In genomic region chr1:134753751-134754630, GRCm38 (mm10) we compare ENCODE assay signal across 7 mouse cellular contexts.
DNase-seq lines count a peak whose midpoint lies in the region; ATAC-seq and TF ChIP-seq lines count a peak whose summit lies in the region.

No protein-coding gene starts in this region.

- WGBS in midbrain, postnatal 0 days = 73% methylated on average over 13 of the region's 13 CpGs
- WGBS in midbrain, embryonic 15.5 days = 69% methylated on average over 13 of the region's 13 CpGs
- WGBS in embryonic facial prominence, embryonic 15.5 days = 38% methylated on average over 13 of the region's 13 CpGs
- 52% methylated on average over 13 of the region's 13 CpGs for WGBS in intestine, embryonic 14.5 days
- WGBS in stomach, embryonic 16.5 days = 44% methylated on average over 13 of the region's 13 CpGs

- H3K4me2 ChIP-seq in midbrain, postnatal 0 days (ENCODE audit: low read depth, low read length, poor library complexity, severe bottlenecking) = no peak overlapping the region
- no peak overlapping the region for H3K4me2 ChIP-seq in midbrain, embryonic 15.5 days
- H3K4me2 ChIP-seq in embryonic facial prominence, embryonic 15.5 days (replicated peaks) = no peak overlapping the region
- H3K4me2 ChIP-seq in intestine, embryonic 14.5 days (ENCODE audit: low read length) = no peak overlapping the region
- H3K4me2 ChIP-seq in stomach, embryonic 16.5 days (ENCODE audit: low read depth, low read length) = no peak overlapping the region

- H3K4me1 ChIP-seq in midbrain, postnatal 0 days (ENCODE audit: insufficient read depth, low read length) = no peaks in the 10 kb centered on the region
- H3K4me1 ChIP-seq in midbrain, embryonic 15.5 days = peaks cover 10% of the 10 kb centered on the region
- peaks cover 66% of the 10 kb centered on the region for H3K4me1 ChIP-seq in embryonic facial prominence, embryonic 15.5 days
- peaks cover 76% of the 10 kb centered on the region for H3K4me1 ChIP-seq in intestine, embryonic 14.5 days (replicated peaks; ENCODE audit: control insufficient read depth, insufficient read depth, low read length)
- H3K4me1 ChIP-seq in stomach, embryonic 16.5 days (ENCODE audit: control insufficient read depth, insufficient read depth, low read length) = peaks cover 74% of the 10 kb centered on the region

- 0 out of 2 replicates have a peak, but pooled peaks cover 2% of the 10 kb centered on the region for H3K36me3 ChIP-seq in midbrain, postnatal 0 days (ENCODE audit: insufficient read depth, low read length)
- H3K36me3 ChIP-seq in midbrain, embryonic 15.5 days (replicated peaks) = no peaks in the 10 kb centered on the region
- 0 out of 2 replicates have a peak, but pooled peaks cover 4% of the 10 kb centered on the region for H3K36me3 ChIP-seq in embryonic facial prominence, embryonic 15.5 days
- peaks cover 27% of the 10 kb centered on the region for H3K36me3 ChIP-seq in intestine, embryonic 14.5 days (ENCODE audit: control insufficient read depth, insufficient read depth, low read length)
- no peaks in the 10 kb centered on the region for H3K36me3 ChIP-seq in stomach, embryonic 16.5 days (ENCODE audit: control insufficient read depth, insufficient read depth, low read length)

- no peak for ATAC-seq in midbrain, postnatal 0 days (ENCODE audit: low FRiP score)
- ATAC-seq in midbrain, embryonic 15.5 days (replicated peaks) = no peak
- peak; percentile 49; the same call in 1 of the 2 replicates for ATAC-seq in embryonic facial prominence, embryonic 15.5 days (ENCODE audit: insufficient number of reproducible peaks, low FRiP score, low TSS enrichment, low read depth)
- ATAC-seq in intestine, embryonic 14.5 days (replicated peaks; ENCODE audit: low FRiP score, low TSS enrichment, low read depth) = no peak
- ATAC-seq in stomach, embryonic 16.5 days (ENCODE audit: insufficient read depth, low FRiP score) = peak; percentile 72; the same call in 1 of the 2 replicates

- no peak overlapping the region for H3K4me3 ChIP-seq in midbrain, postnatal 0 days (ENCODE audit: low read depth, low read length)
- H3K4me3 ChIP-seq in midbrain, embryonic 15.5 days = no peak overlapping the region
- no peak overlapping the region for H3K4me3 ChIP-seq in embryonic facial prominence, embryonic 15.5 days (replicated peaks)
- no peak overlapping the region for H3K4me3 ChIP-seq in intestine, embryonic 14.5 days (ENCODE audit: low read depth, low read length)
- H3K4me3 ChIP-seq in stomach, embryonic 16.5 days (replicated peaks; ENCODE audit: low read length) = no peak overlapping the region

- peak; percentile 37 for DNase-seq in midbrain, postnatal 0 days (ENCODE audit: low spot score)
- DNase-seq in intestine, embryonic 14.5 days (ENCODE audit: low spot score) = no peak
- no peak for DNase-seq in embryo, embryonic 9.5 days (ENCODE audit: extremely low spot score)
- no peak for DNase-seq in ovary, postnatal 14 days (ENCODE audit: low spot score)

- TF ChIP-seq CTCF in midbrain, postnatal 0 days (IDR thresholded peaks at IDR 0.05) = no peak

- no peaks in the 10 kb centered on the region for H3K27me3 ChIP-seq in midbrain, postnatal 0 days (ENCODE audit: insufficient read depth, low read length)
- no peaks in the 10 kb centered on the region for H3K27me3 ChIP-seq in midbrain, embryonic 15.5 days (replicated peaks)
- no peaks in the 10 kb centered on the region for H3K27me3 ChIP-seq in embryonic facial prominence, embryonic 15.5 days
- no peaks in the 10 kb centered on the region for H3K27me3 ChIP-seq in intestine, embryonic 14.5 days (replicated peaks; ENCODE audit: control insufficient read depth, insufficient read depth, low read length)
- no peaks in the 10 kb centered on the region for H3K27me3 ChIP-seq in stomach, embryonic 16.5 days (ENCODE audit: control insufficient read depth, insufficient read depth, low read length)

- H3K9me3 ChIP-seq in midbrain, postnatal 0 days (ENCODE audit: low read length) = no peaks in the 10 kb centered on the region
- no peaks in the 10 kb centered on the region for H3K9me3 ChIP-seq in midbrain, embryonic 15.5 days
- no peaks in the 10 kb centered on the region for H3K9me3 ChIP-seq in embryonic facial prominence, embryonic 15.5 days (replicated peaks)
- no peaks in the 10 kb centered on the region for H3K9me3 ChIP-seq in intestine, embryonic 14.5 days (ENCODE audit: control insufficient read depth, low read length)
- H3K9me3 ChIP-seq in stomach, embryonic 16.5 days (replicated peaks; ENCODE audit: control insufficient read depth, low read length) = no peaks in the 10 kb centered on the region

- no peak overlapping the region for H3K27ac ChIP-seq in midbrain, postnatal 0 days (ENCODE audit: low read depth, low read length)
- H3K27ac ChIP-seq in midbrain, embryonic 15.5 days = no peak overlapping the region
- H3K27ac ChIP-seq in embryonic facial prominence, embryonic 15.5 days (replicated peaks) = peak overlapping the region; percentile 40
- H3K27ac ChIP-seq in intestine, embryonic 14.5 days (ENCODE audit: low read depth) = peak overlapping the region; percentile 86
- H3K27ac ChIP-seq in stomach, embryonic 16.5 days (ENCODE audit: low read length) = peak overlapping the region; percentile 91

- no peak overlapping the region for H3K9ac ChIP-seq in midbrain, postnatal 0 days (replicated peaks; ENCODE audit: low read length, poor library complexity, severe bottlenecking)
- no peak overlapping the region for H3K9ac ChIP-seq in midbrain, embryonic 15.5 days
- no peak overlapping the region for H3K9ac ChIP-seq in embryonic facial prominence, embryonic 15.5 days
- H3K9ac ChIP-seq in intestine, embryonic 14.5 days (ENCODE audit: low read length) = peak overlapping the region; percentile 13; the same call in 1 of the 2 replicates
- peak overlapping the region; percentile 24 for H3K9ac ChIP-seq in stomach, embryonic 16.5 days (ENCODE audit: low read length)

Comparison
In these comparisons a context has a peak if more than half of its experiments do, and no peak if none do; other contexts are left out.
1. ATAC-seq: peak in embryonic facial prominence, embryonic 15.5 days (single experiment) and stomach, embryonic 16.5 days (single experiment); none in midbrain, postnatal 0 days (single experiment), midbrain, embryonic 15.5 days (single experiment) and intestine, embryonic 14.5 days (single experiment).
2. H3K27ac ChIP-seq: peak in embryonic facial prominence, embryonic 15.5 days (single experiment), intestine, embryonic 14.5 days (single experiment) and stomach, embryonic 16.5 days (single experiment); none in midbrain, postnatal 0 days (single experiment) and midbrain, embryonic 15.5 days (single experiment).
3. H3K9ac ChIP-seq: peak in intestine, embryonic 14.5 days (single experiment) and stomach, embryonic 16.5 days (single experiment); none in midbrain, postnatal 0 days (single experiment), midbrain, embryonic 15.5 days (single experiment) and embryonic facial prominence, embryonic 15.5 days (single experiment).